Mouse (Mus musculus) liver, embryonic 12.5 days (tissue): Measurements from ENCODE around the gene Itprip. TPM values are rescaled to one million over a fixed set of nuclear protein-coding genes. Genes with fewer than 3 reads are reported as not detected.

Experiments
- ATAC-seq: fragments of 200-750 bp; cut with Nextera tagmentation; 2 replicates; pipeline ENCODE4 v1.8.0; 2017; ENCODE audit warnings: moderate number of reproducible peaks, mild to moderate bottlenecking, moderate library complexity
- H3K27ac ChIP-seq: fragments of 300-500 bp; sonication (generic); 2 replicates; pipeline ENCODE4 v1.5.1; 2016; ENCODE audit warnings: mild to moderate bottlenecking
- H3K27me3 ChIP-seq: fragments of 300-500 bp; sonication (generic); replicated peaks from 2 replicates; pipeline ENCODE4 v1.6.1; 2016; ENCODE audit warnings: mild to moderate bottlenecking, moderate library complexity
- H3K36me3 ChIP-seq: fragments of 300-500 bp; sonication (generic); 2 replicates; pipeline ENCODE4 v1.6.1; 2016; ENCODE audit warnings: mild to moderate bottlenecking, moderate library complexity
- H3K4me1 ChIP-seq: fragments of 300-500 bp; sonication (generic); 2 replicates; pipeline ENCODE4 v1.6.1; 2016
- H3K4me2 ChIP-seq: fragments of 300-500 bp; sonication (generic); 2 replicates; pipeline ENCODE4 v1.6.1; 2016; ENCODE audit warnings: mild to moderate bottlenecking, moderate library complexity
- H3K4me3 ChIP-seq: fragments of 300-500 bp; sonication (generic); 2 replicates; pipeline ENCODE4 v1.5.1; 2016; ENCODE audit warnings: mild to moderate bottlenecking, moderate library complexity
- H3K9ac ChIP-seq: fragments of 300-500 bp; sonication (generic); 2 replicates; pipeline ENCODE4 v1.6.1; 2016; ENCODE audit warnings: mild to moderate bottlenecking, moderate library complexity
- H3K9me3 ChIP-seq: fragments of 300-500 bp; sonication (generic); replicated peaks from 2 replicates; pipeline ENCODE4 v1.6.1; 2016; ENCODE audit warnings: mild to moderate bottlenecking, moderate library complexity
- WGBS: fragments of 180-500 bp; shearing (Covaris S2); methylation state at CpG from one replicate; pipeline ENCODE4 v1.1.7; 2016; ENCODE audit not compliant: insufficient replicate concordance; 5-methylcytosine and 5-hydroxymethylcytosine counted together
- polyA plus RNA-seq: library from polyadenylated mRNA; unstranded; fragments of >200 nt; fragmentation: Nextera tagmentation; extraction: Ambion mirVana; gene quantifications from 2 replicates; pipeline ENCODE4 v1.2.1, GENCODE M21; 2016

Gene Itprip
- polyA plus RNA-seq, 1 experiment from 2014 or later = 5.3 TPM

- Histone ChIP-seq H3K4me2 (no peak overlapping the region), H3K9ac (no peak overlapping the region), H3K9me3 (no peaks in the 10 kb centered on the region), H3K4me1 (peaks cover 14% of the 10 kb centered on the region; the same call in 1 of the 2 replicates), H3K27ac (no peak overlapping the region), H3K27me3 (peaks cover 3% of the 10 kb centered on the region; the same call in 1 of the 2 replicates), H3K4me3 (no peak overlapping the region), H3K36me3 (no peaks in the 10 kb centered on the region)
- 18% methylated on average over 11 of the region's 11 CpGs for WGBS
- ATAC-seq = peak; percentile 49; the same call in 1 of the 2 replicates
Measured at GRCm38 (mm10) chr19:47882151-47882881, 36.8 kb downstream of the Itprip start.

GRCm38 (mm10) chr19:47881538-47881937 lies 37.6 kb downstream of the Itprip start:
- WGBS = 62% methylated on average over 7 of the region's 7 CpGs
- no peak overlapping the region for H3K9ac ChIP-seq
- peaks cover 14% of the 10 kb centered on the region; the same call in 1 of the 2 replicates for H3K4me1 ChIP-seq
- no peaks in the 10 kb centered on the region for H3K36me3 ChIP-seq
- peaks cover 6% of the 10 kb centered on the region for H3K27me3 ChIP-seq
- no peak overlapping the region for H3K4me3 ChIP-seq
- no peak overlapping the region for H3K4me2 ChIP-seq
- H3K9me3 ChIP-seq = no peaks in the 10 kb centered on the region
- ATAC-seq = no peak
- no peak overlapping the region for H3K27ac ChIP-seq

- H3K4me3 ChIP-seq = no peak overlapping the region
- no peak overlapping the region for H3K4me2 ChIP-seq
- WGBS = 59% methylated on average over 15 of the region's 15 CpGs
- H3K9ac ChIP-seq = no peak overlapping the region
- H3K27me3 ChIP-seq = peaks cover 34% of the 10 kb centered on the region
- no peak for ATAC-seq
- no peak overlapping the region for H3K27ac ChIP-seq
- H3K4me1 ChIP-seq = no peaks in the 10 kb centered on the region
- no peaks in the 10 kb centered on the region for H3K36me3 ChIP-seq
- H3K9me3 ChIP-seq = no peaks in the 10 kb centered on the region
Measured at GRCm38 (mm10) chr19:47876252-47876651, 42.8 kb downstream of the Itprip start.

GRCm38 (mm10) chr19:47871515-47871914 lies 47.6 kb downstream of the Itprip start:
- 28% methylated on average over 10 of the region's 10 CpGs for WGBS
- no peaks in the 10 kb centered on the region for H3K36me3 ChIP-seq
- H3K27me3 ChIP-seq = peaks cover 42% of the 10 kb centered on the region
- no peak overlapping the region for H3K4me3 ChIP-seq
- no peak overlapping the region for H3K4me2 ChIP-seq
- H3K9ac ChIP-seq = no peak overlapping the region
- no peaks in the 10 kb centered on the region for H3K4me1 ChIP-seq
- ATAC-seq = no peak
- H3K27ac ChIP-seq = no peak overlapping the region
- no peaks in the 10 kb centered on the region for H3K9me3 ChIP-seq

GRCm38 (mm10) chr19:47870102-47870666 lies 48.9 kb downstream of the Itprip start:
- H3K4me1 ChIP-seq = peaks cover 4% of the 10 kb centered on the region; the same call in 1 of the 2 replicates
- no peaks in the 10 kb centered on the region for H3K9me3 ChIP-seq
- H3K27ac ChIP-seq = no peak overlapping the region
- WGBS = 68% methylated on average over 7 of the region's 7 CpGs
- no peak overlapping the region for H3K4me2 ChIP-seq
- H3K4me3 ChIP-seq = no peak overlapping the region
- H3K27me3 ChIP-seq = peaks cover 29% of the 10 kb centered on the region
- no peaks in the 10 kb centered on the region for H3K36me3 ChIP-seq
- no peak for ATAC-seq
- H3K9ac ChIP-seq = no peak overlapping the region

GRCm38 (mm10) chr19:47869516-47869915 lies 49.6 kb downstream of the Itprip start:
- no peak for ATAC-seq
- WGBS = 49% methylated on average over 3 of the region's 3 CpGs
- H3K36me3 ChIP-seq = no peaks in the 10 kb centered on the region
- H3K27ac ChIP-seq = no peak overlapping the region
- H3K27me3 ChIP-seq = peaks cover 25% of the 10 kb centered on the region
- H3K4me3 ChIP-seq = no peak overlapping the region
- no peak overlapping the region for H3K9ac ChIP-seq
- H3K4me1 ChIP-seq = peaks cover 11% of the 10 kb centered on the region
- H3K4me2 ChIP-seq = no peak overlapping the region
- H3K9me3 ChIP-seq = no peaks in the 10 kb centered on the region

- H3K4me1 ChIP-seq = peaks cover 11% of the 10 kb centered on the region
- no peaks in the 10 kb centered on the region for H3K9me3 ChIP-seq
- H3K9ac ChIP-seq = no peak overlapping the region
- ATAC-seq = no peak
- 53% methylated on average over 4 of the region's 4 CpGs for WGBS
- peaks cover 5% of the 10 kb centered on the region; the same call in 1 of the 2 replicates for H3K36me3 ChIP-seq
- no peak overlapping the region for H3K4me3 ChIP-seq
- no peak overlapping the region for H3K4me2 ChIP-seq
- peaks cover 20% of the 10 kb centered on the region for H3K27me3 ChIP-seq
- H3K27ac ChIP-seq = no peak overlapping the region
Measured at GRCm38 (mm10) chr19:47868951-47869350, 50.1 kb downstream of the Itprip start.

- H3K9me3 ChIP-seq = no peaks in the 10 kb centered on the region
- no peak overlapping the region for H3K4me2 ChIP-seq
- peaks cover 14% of the 10 kb centered on the region; the same call in 1 of the 2 replicates for H3K36me3 ChIP-seq
- H3K9ac ChIP-seq = no peak overlapping the region
- H3K4me1 ChIP-seq = peaks cover 11% of the 10 kb centered on the region
- ATAC-seq = no peak
- WGBS = 59% methylated on average over 4 of the region's 4 CpGs
- peaks cover 18% of the 10 kb centered on the region for H3K27me3 ChIP-seq
- H3K27ac ChIP-seq = no peak overlapping the region
- H3K4me3 ChIP-seq = no peak overlapping the region
Measured at GRCm38 (mm10) chr19:47867628-47868175, 51.4 kb downstream of the Itprip start.

GRCm38 (mm10) chr19:47865353-47865947 lies 53.6 kb downstream of the Itprip start, which contains the start of gene Gsto2:
Gene Gsto2, plus strand, starts transcription at chr19:47865534.
- WGBS = under 1% methylated on average over 49 of the region's 49 CpGs
- no peaks in the 10 kb centered on the region for H3K9me3 ChIP-seq
- H3K27ac ChIP-seq = peak within 1 kb of the TSS; percentile 65

GRCm38 (mm10) chr19:47864721-47865120 lies 54.4 kb downstream of the Itprip start:
- Histone ChIP-seq H3K27ac (no peak overlapping the region), H3K9ac (peak overlapping the region; percentile 65; the same call in 1 of the 2 replicates)

More at GRCm38 (mm10) chr19:47865353-47865947, 53.6 kb downstream of the Itprip start, which contains the start of gene Gsto2:
- peaks cover 25% of the 10 kb centered on the region for H3K36me3 ChIP-seq
- H3K4me2 ChIP-seq = peak within 1 kb of the TSS; percentile 82
- ATAC-seq = peak; percentile 100
- H3K27me3 ChIP-seq = peaks cover 12% of the 10 kb centered on the region
- H3K4me1 ChIP-seq = peaks cover 11% of the 10 kb centered on the region
- peak within 1 kb of the TSS; percentile 65 for H3K9ac ChIP-seq
- H3K4me3 ChIP-seq = peak within 1 kb of the TSS; percentile 72

GRCm38 (mm10) chr19:47864051-47864450 lies 55.0 kb downstream of the Itprip start:
- no peak overlapping the region for H3K27ac ChIP-seq

More at GRCm38 (mm10) chr19:47864721-47865120, 54.4 kb downstream of the Itprip start:
- H3K4me2 ChIP-seq = peak overlapping the region; percentile 82
- no peak for ATAC-seq
- peak overlapping the region; percentile 72 for H3K4me3 ChIP-seq
- H3K36me3 ChIP-seq = peaks cover 32% of the 10 kb centered on the region
- WGBS = 81% methylated on average over 7 of the region's 7 CpGs
- H3K9me3 ChIP-seq = no peaks in the 10 kb centered on the region
- peaks cover 6% of the 10 kb centered on the region for H3K27me3 ChIP-seq
- peaks cover 11% of the 10 kb centered on the region for H3K4me1 ChIP-seq

More at GRCm38 (mm10) chr19:47864051-47864450, 55.0 kb downstream of the Itprip start:
- peaks cover 3% of the 10 kb centered on the region for H3K27me3 ChIP-seq
- H3K9ac ChIP-seq = no peak overlapping the region
- no peaks in the 10 kb centered on the region for H3K9me3 ChIP-seq
- no peak overlapping the region for H3K4me3 ChIP-seq
- no peak for ATAC-seq
- no peak overlapping the region for H3K4me2 ChIP-seq
- peaks cover 11% of the 10 kb centered on the region for H3K4me1 ChIP-seq
- peaks cover 38% of the 10 kb centered on the region for H3K36me3 ChIP-seq
- WGBS = 87% methylated on average over 9 of the region's 9 CpGs
